Mouse (Mus musculus) megakaryocyte, embryonic 14.5 days (primary cell): Measurements from ENCODE around the gene Myo5c.

Experiments used
- FLI1 ChIP-seq: IDR thresholded peaks from 2 replicates; pipeline ENCODE4 v1.6.1; 2012; ENCODE audit warnings: low read length, inconsistent platforms, mixed read lengths
- GATA1 ChIP-seq: IDR thresholded peaks from 3 replicates; pipeline ENCODE4 v1.6.1; 2012; ENCODE audit warnings: mixed read lengths, low read length, inconsistent platforms, borderline replicate concordance

GRCm38 (mm10) chr9:75264008-75264718, 32.3 kb downstream of the Myo5c start:
- no peak for TF ChIP-seq GATA1
- TF ChIP-seq FLI1, result no peak
